Mouse (Mus musculus) adrenal gland, postnatal 10 days (tissue): Measurements from ENCODE around the gene Gipc2. TPM values are rescaled to one million over a fixed set of nuclear protein-coding genes. Genes with fewer than 3 reads are reported as not detected.

Source experiments
- DNase-seq: peaks from one replicate; pipeline ENCODE4 v3.0.0; 2021; ENCODE audit warnings: mixed read lengths
- total RNA-seq, 2 experiments: library from RNA; stranded (reverse); gene quantifications; 2 replicates each; pipeline ENCODE4 v1.2.3; 2021

Gene Gipc2
- total RNA-seq, 2 experiments from 2014 or later = 0.94 to 1.7 TPM

- peak; percentile 37 for DNase-seq
Observed at GRCm38 (mm10) chr3:152190679-152191477, 24.8 kb upstream of the Gipc2 start.

- no peak for DNase-seq
Observed at GRCm38 (mm10) chr3:152189306-152189705, 23.3 kb upstream of the Gipc2 start.

- no peak for DNase-seq
Observed at GRCm38 (mm10) chr3:152186106-152186505, 20.1 kb upstream of the Gipc2 start.

GRCm38 (mm10) chr3:152183522-152183921 is 17.5 kb upstream of the Gipc2 start:
- DNase-seq = no peak

GRCm38 (mm10) chr3:152180624-152181023 is 14.6 kb upstream of the Gipc2 start:
- no peak for DNase-seq

- no peak for DNase-seq
Observed at GRCm38 (mm10) chr3:152179285-152179684, 13.3 kb upstream of the Gipc2 start.

GRCm38 (mm10) chr3:152178816-152179215 is 12.8 kb upstream of the Gipc2 start:
- DNase-seq = no peak

- DNase-seq = no peak
Observed at GRCm38 (mm10) chr3:152172322-152172935, 6.4 kb upstream of the Gipc2 start.

- no peak for DNase-seq
Observed at GRCm38 (mm10) chr3:152171862-152172261, 5.8 kb upstream of the Gipc2 start.

- no peak for DNase-seq
Observed at GRCm38 (mm10) chr3:152171236-152171635, 5.2 kb upstream of the Gipc2 start.

- no peak for DNase-seq
Observed at GRCm38 (mm10) chr3:152170407-152170806, 4.4 kb upstream of the Gipc2 start.

GRCm38 (mm10) chr3:152168007-152168406 is 2.0 kb upstream of the Gipc2 start:
- DNase-seq = no peak

GRCm38 (mm10) chr3:152166699-152167451 is 845 bp upstream of the Gipc2 start:
- no peak for DNase-seq

GRCm38 (mm10) chr3:152165351-152166098 is 505 bp downstream of the Gipc2 start:
- DNase-seq = peak; percentile 59

GRCm38 (mm10) chr3:152165014-152165350 is 1.0 kb downstream of the Gipc2 start:
- no peak for DNase-seq

- DNase-seq = no peak
Observed at GRCm38 (mm10) chr3:152163320-152163719, 2.7 kb downstream of the Gipc2 start.

- DNase-seq = no peak
Observed at GRCm38 (mm10) chr3:152160607-152161006, 5.4 kb downstream of the Gipc2 start.

- DNase-seq = no peak
Observed at GRCm38 (mm10) chr3:152159321-152159720, 6.7 kb downstream of the Gipc2 start.

- no peak for DNase-seq
Observed at GRCm38 (mm10) chr3:152158344-152159291, 7.4 kb downstream of the Gipc2 start.

- DNase-seq = no peak
Observed at GRCm38 (mm10) chr3:152156816-152157496, 9.1 kb downstream of the Gipc2 start.
